Mouse (Mus musculus) lung, adult 2 months (tissue): ENCODE results near the gene Nxf1.

Experiments used
- CTCF ChIP-seq: fragments of 200-500 bp; IDR thresholded peaks from 2 replicates; pipeline ENCODE4 v1.5.1; 2011; ENCODE audit warnings: mild to moderate bottlenecking, low read length, control low read depth; ENCODE audit not compliant: insufficient read depth
- POLR2A ChIP-seq: fragments of 200-500 bp; IDR thresholded peaks from 2 replicates; pipeline ENCODE4 v1.6.1; 2011; ENCODE audit warnings: low read depth, mild to moderate bottlenecking, control low read depth, low read length, borderline replicate concordance; ENCODE audit errors: extremely low read depth

DNA sequence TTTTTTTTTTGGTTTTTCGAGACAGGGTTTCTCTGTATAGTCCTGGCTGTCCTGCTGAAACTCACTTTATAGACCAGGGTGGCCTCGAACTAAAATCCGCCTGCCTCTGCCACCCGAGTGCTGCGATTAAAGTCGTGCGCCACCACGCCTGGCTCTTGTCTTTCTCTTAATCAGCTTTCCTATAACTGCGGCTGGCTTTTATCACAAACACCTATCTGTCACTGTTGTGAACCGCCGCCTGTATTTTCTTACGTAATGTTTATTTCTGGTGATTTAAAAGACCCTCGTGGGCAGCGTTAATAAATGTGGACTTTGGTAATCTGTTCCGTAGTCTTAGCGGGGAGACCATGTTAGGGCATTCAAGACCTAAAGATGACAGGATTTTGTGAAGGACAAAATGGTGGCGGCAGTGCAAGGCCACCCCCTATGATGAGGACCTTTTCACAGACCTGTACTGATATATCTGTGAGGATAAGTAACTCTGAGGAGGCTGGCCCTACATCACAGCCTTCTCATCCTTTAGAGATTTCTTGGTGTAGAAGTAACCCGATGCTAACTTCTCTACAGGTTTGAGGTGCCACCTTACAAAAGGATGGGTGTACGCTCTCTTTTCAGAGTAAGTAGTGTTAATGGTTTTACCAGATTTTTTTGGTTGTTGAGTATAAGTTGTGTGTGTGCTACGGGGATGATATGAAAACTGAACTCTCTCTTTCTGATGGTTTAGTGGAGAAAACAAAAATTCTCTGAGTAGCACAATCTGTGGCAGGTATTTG lies 33.1 kb upstream of the Nxf1 start:
- TF ChIP-seq POLR2A: no peak
- TF ChIP-seq CTCF: no peak
